Mouse (Mus musculus) embryonic facial prominence, embryonic 12.5 days (tissue): ENCODE measurements around the gene Rd3l. TPM values are rescaled to one million over a fixed set of nuclear protein-coding genes. Genes with fewer than 3 reads are reported as not detected.
A peak's percentile ranks its signal among the peaks of the same experiment; 100 is the strongest.

Experiments
- ATAC-seq: fragments of 200-750 bp; cut with Nextera tagmentation; 2 replicates; pipeline ENCODE4 v1.8.0; 2017; ENCODE audit not compliant: insufficient number of reproducible peaks, insufficient read depth, low FRiP score, low TSS enrichment
- H3K27ac ChIP-seq: fragments of 300-500 bp; sonication (generic); 2 replicates; pipeline ENCODE4 v1.5.1; 2016; ENCODE audit warnings: mild to moderate bottlenecking
- H3K27me3 ChIP-seq: fragments of 300-500 bp; sonication (generic); 2 replicates; pipeline ENCODE4 v1.6.1; 2016; ENCODE audit warnings: mild to moderate bottlenecking, moderate library complexity
- H3K36me3 ChIP-seq: fragments of 300-500 bp; sonication (generic); 2 replicates; pipeline ENCODE4 v1.6.1; 2016; ENCODE audit warnings: mild to moderate bottlenecking
- H3K4me1 ChIP-seq: fragments of 300-500 bp; sonication (generic); 2 replicates; pipeline ENCODE4 v1.6.1; 2016
- H3K4me2 ChIP-seq: fragments of 300-500 bp; sonication (generic); replicated peaks from 2 replicates; pipeline ENCODE4 v1.6.1; 2016; ENCODE audit warnings: mild to moderate bottlenecking, moderate library complexity
- H3K4me3 ChIP-seq: fragments of 300-500 bp; sonication (generic); 2 replicates; pipeline ENCODE4 v1.5.1; 2016; ENCODE audit warnings: mild to moderate bottlenecking
- H3K9ac ChIP-seq: fragments of 300-500 bp; sonication (generic); 2 replicates; pipeline ENCODE4 v1.6.1; 2016; ENCODE audit warnings: mild to moderate bottlenecking, moderate library complexity
- H3K9me3 ChIP-seq: fragments of 300-500 bp; sonication (generic); 2 replicates; pipeline ENCODE4 v1.6.1; 2016; ENCODE audit warnings: mild to moderate bottlenecking, moderate library complexity
- WGBS: fragments of 180-500 bp; shearing (Covaris S2); methylation state at CpG from one replicate; pipeline ENCODE4 v1.1.7; 2016; 5-methylcytosine and 5-hydroxymethylcytosine counted together
- polyA plus RNA-seq: library from polyadenylated mRNA; unstranded; fragments of >200 nt; fragmentation: Nextera tagmentation; extraction: Ambion mirVana; gene quantifications from 2 replicates; pipeline ENCODE4 v1.2.1, GENCODE M21; 2016

Rd3l gene
- polyA plus RNA-seq, 1 experiment from 2014 or later = not detected

DNA sequence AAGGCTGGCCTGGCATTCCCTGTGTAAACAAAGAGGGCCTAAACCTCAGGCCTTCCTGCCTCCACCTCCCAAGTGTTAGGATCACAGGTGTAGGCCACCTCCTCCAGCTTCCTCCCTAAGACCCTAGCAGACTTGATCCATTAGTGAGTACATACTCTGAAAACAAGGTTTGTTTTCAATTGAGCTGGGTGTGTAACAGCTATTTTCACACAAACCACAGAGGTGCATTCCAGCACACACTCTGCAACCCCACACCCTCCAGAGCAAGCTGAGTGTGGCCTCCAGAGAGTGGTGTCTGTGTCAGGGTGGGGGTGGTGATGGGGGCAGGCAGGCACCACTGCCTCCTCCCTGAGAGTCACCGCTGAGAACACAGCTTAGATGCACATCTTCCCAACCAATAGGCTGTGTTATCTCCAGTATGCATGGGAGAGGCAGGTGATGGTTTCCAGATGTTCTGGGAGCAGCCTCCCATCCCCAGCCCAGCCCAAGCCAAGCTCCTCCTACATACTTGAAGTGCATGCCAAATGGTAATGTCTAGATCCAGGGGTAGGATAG, 42.4 kb downstream of the Rd3l start:
- Histone ChIP-seq H3K4me2 (peak overlapping the region; percentile 21), H3K27ac (peak overlapping the region; percentile 92), H3K9ac (no peak overlapping the region), H3K4me1 (peaks cover 35% of the 10 kb centered on the region), H3K9me3 (no peaks in the 10 kb centered on the region), H3K4me3 (no peak overlapping the region), H3K27me3 (no peaks in the 10 kb centered on the region), H3K36me3 (no peaks in the 10 kb centered on the region)
- ATAC-seq = peak; percentile 70
- 10% methylated on average over 1 of the region's 1 CpGs for WGBS

DNA sequence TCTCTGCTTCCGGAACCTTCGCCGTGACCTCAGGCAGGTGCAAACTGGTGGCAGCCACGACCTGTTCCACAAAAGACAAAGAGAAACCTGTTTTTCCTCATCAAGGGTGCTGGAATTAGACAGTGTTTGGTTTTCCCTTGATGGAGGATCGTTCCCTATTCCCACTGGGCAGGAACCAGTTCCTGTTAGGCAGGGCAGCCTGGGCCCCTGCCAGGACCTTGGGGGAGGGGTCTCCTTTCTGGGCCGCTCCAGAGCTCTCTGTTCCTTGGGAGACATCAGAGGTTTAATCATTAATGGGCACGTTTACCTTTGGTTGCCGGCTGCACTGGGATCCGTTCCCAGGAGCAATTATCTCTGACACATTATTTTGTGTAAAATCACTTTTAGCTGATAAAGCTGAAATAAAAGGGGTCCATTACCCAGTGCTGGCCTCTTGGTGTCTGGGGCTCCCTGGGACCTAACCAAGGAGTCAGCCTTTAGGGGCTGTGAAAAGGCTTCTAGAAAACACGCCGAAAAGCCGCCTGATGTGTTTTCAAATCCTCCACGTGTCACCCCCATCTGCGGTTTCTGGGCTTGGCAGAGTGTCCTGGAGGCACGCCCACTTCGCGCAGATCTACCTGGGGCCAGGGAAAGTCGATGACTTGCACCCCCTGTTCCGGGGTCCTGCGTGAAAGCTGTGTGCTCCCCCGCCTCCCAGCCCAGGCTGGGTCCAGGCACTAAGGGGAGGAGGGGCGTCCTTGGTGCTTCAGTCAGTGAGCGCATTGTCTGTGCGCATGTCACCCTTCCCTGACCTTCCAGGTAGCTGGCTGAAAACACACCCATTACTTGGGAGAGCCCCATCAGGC, 44.2 kb downstream of the Rd3l start:
- Histone ChIP-seq H3K4me2 (no peak overlapping the region; the same call in 1 of the 2 replicates), H3K36me3 (no peaks in the 10 kb centered on the region), H3K4me3 (no peak overlapping the region), H3K27me3 (no peaks in the 10 kb centered on the region), H3K9me3 (no peaks in the 10 kb centered on the region), H3K27ac (peak overlapping the region; percentile 92), H3K4me1 (peaks cover 48% of the 10 kb centered on the region), H3K9ac (no peak overlapping the region)
- WGBS = 39% methylated on average over 24 of the region's 24 CpGs
- no peak for ATAC-seq

DNA sequence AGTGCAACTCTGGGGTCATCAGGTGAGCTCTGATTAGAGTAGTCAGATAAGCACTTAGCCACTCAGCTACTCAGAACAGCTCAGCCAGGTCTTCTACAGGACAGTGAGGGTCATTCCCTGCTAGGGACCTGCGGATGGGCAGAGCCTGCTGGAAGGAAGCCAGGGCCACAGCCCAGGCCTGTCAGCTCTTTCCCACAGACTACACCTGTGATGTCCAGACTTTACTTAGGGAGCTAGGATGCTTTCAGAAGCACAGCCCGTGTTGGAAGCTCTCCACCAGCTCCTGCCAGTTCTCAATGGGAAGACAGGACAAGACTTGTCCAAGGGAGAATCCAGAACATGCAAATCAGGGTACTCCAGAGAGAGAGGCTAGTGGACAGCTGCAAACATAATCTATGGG, 47.1 kb downstream of the Rd3l start:
- Histone ChIP-seq H3K36me3 (no peaks in the 10 kb centered on the region), H3K4me2 (no peak overlapping the region), H3K4me3 (no peak overlapping the region), H3K9me3 (no peaks in the 10 kb centered on the region), H3K9ac (no peak overlapping the region), H3K27me3 (no peaks in the 10 kb centered on the region), H3K4me1 (peaks cover 48% of the 10 kb centered on the region), H3K27ac (no peak overlapping the region)
- 72% methylated on average over 2 of the region's 2 CpGs for WGBS
- ATAC-seq = no peak

DNA sequence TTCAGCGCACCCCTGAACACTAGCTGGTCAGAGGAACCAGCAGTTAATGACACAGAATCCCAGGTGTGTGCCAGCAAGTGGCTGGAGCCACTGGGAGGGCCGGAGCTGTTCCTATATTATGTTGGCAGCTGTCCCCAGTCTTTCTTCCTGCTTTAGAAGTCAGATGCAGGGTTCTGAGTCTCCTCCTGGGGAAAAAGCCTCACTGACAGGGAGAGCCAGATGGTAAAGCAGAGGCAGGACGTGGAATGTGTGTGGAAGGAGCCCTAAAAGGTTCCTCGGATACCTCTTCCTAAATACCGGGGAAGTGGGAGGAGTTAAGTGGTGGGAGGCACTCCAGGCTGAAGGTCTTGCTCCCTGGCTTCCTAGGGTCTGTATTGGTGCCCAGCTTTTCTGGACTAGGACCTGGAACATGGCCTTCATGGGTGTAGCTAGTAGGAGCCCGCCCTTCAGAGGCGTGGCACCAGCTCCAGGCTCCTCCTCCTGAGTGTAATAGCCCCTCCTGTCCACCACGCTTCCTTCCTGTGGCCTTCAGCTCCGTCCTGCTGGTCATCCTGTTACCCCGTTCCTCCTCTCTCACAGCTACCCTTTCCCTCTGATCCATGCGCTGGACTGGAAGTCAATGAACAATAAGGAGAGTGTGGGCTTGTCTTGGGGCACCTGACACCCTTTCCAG, 47.9 kb downstream of the Rd3l start:
- 0 out of 2 replicates have a peak overlapping the region, but pooled peaks have one; percentile 26 for H3K27ac ChIP-seq

DNA sequence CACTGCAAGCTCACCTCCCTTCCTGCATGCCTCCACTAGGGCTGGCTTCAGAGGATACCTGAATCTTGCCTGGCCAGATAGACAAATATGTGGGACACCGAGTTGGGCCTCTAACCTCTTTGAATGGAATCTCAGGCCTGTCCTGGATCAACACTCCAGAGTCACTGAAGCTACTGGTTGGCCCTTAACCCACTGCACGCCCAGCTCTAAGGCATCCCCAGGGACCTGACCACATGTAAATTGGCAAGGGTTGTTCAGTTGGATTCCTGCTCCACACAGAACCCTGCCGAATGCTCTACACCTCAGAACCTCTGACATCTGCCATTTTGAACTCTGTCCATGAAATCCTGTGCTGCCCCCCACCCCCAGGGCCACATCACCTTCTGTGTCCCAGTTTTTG, 48.6 kb downstream of the Rd3l start:
- Histone ChIP-seq H3K9ac (no peak overlapping the region), H3K36me3 (no peaks in the 10 kb centered on the region), H3K4me1 (peaks cover 33% of the 10 kb centered on the region), H3K4me3 (no peak overlapping the region), H3K27me3 (no peaks in the 10 kb centered on the region), H3K9me3 (no peaks in the 10 kb centered on the region), H3K4me2 (no peak overlapping the region), H3K27ac (no peak overlapping the region)
- 59% methylated on average over 3 of the region's 3 CpGs for WGBS
- no peak for ATAC-seq

More for the DNA sequence above, 47.9 kb downstream of the Rd3l start:
- H3K4me3 ChIP-seq = no peak overlapping the region
- no peaks in the 10 kb centered on the region for H3K9me3 ChIP-seq
- no peaks in the 10 kb centered on the region for H3K27me3 ChIP-seq
- H3K4me1 ChIP-seq = peaks cover 40% of the 10 kb centered on the region
- H3K4me2 ChIP-seq = no peak overlapping the region
- 58% methylated on average over 11 of the region's 11 CpGs for WGBS
- ATAC-seq = no peak
- no peaks in the 10 kb centered on the region for H3K36me3 ChIP-seq
- H3K9ac ChIP-seq = no peak overlapping the region

DNA sequence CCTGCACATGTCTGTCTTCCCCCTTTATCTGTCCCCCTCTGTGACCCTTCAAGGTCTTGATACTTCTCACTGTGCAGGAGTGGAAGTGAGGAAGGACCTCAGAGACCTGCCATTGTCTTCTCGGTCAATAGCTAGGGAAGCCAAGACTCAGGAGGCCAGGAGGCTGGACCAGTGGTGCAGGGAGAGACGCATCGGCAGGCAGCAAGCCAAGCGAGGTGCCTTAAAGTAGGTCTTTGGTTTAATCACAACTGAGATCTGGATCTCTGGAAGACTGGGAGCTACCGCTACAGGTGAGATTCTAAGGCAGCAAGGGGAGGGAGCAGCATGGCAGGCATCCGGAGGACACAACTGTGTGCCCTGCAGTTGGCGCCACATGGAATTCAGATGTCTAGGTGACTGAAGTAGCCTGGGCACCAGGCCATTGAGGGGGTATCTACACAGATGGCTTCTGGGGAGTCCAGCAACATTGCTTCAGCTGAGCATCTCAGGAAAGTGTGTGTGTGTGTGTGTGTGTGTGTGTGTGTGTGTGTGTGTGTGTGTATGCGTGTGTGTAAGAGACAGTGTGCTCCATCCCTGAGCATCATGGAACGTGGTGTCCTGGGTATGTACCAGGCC, 49.6 kb downstream of the Rd3l start:
- WGBS = 87% methylated on average over 9 of the region's 9 CpGs
- Histone ChIP-seq H3K36me3 (no peaks in the 10 kb centered on the region), H3K4me2 (no peak overlapping the region), H3K27ac (no peak overlapping the region), H3K9ac (no peak overlapping the region), H3K9me3 (no peaks in the 10 kb centered on the region), H3K4me3 (no peak overlapping the region), H3K27me3 (no peaks in the 10 kb centered on the region), H3K4me1 (peaks cover 26% of the 10 kb centered on the region)
- no peak for ATAC-seq

Other genes with a start within 250 kb of the Rd3l start
- 149 and 157 TPM in 2 replicates for gene Klc1, start 222.5 kb downstream of the Rd3l start, polyA plus RNA-seq
- 10.8 and 11.2 TPM in 2 replicates for gene Xrcc3, start 167.4 kb downstream of the Rd3l start, polyA plus RNA-seq
- gene Zfyve21, start 167.1 kb downstream of the Rd3l start, polyA plus RNA-seq = 88.9 and 90.9 TPM in 2 replicates
- gene Ppp1r13b, start 73.2 kb downstream of the Rd3l start, polyA plus RNA-seq = 13.5 and 14.1 TPM in 2 replicates
- gene Atp5mpl, start 14.3 kb downstream of the Rd3l start, polyA plus RNA-seq = 617 and 661 TPM in 2 replicates
- gene Tdrd9, start 9.8 kb downstream of the Rd3l start, polyA plus RNA-seq = 0.73 and 0.75 TPM in 2 replicates
- gene Aspg, start 125.4 kb upstream of the Rd3l start, polyA plus RNA-seq = 1.3 and 1.5 TPM in 2 replicates
- 5.0 and 5.6 TPM in 2 replicates for gene Kif26a, start 164.9 kb upstream of the Rd3l start, polyA plus RNA-seq